Mouse (Mus musculus) neural tube, embryonic 15.5 days (tissue): ENCODE results near the gene Ccdc12. TPM values are rescaled to one million over a fixed set of nuclear protein-coding genes. Genes with fewer than 3 reads are reported as not detected.
"Not testable (repeated sequence)": the region's sequence is repeated elsewhere in the genome, so short reads cannot be mapped to it uniquely, and the experiment has no call there.

Source experiments
- ATAC-seq: fragments of 200-750 bp; cut with Nextera tagmentation; 2 replicates; pipeline ENCODE4 v1.8.0; 2017; ENCODE audit warnings: mild to moderate bottlenecking, moderate TSS enrichment, moderate library complexity; ENCODE audit not compliant: low FRiP score
- H3K27ac ChIP-seq: fragments of 300-500 bp; sonication (generic); replicated peaks from 2 replicates; pipeline ENCODE4 v1.5.1; 2015; ENCODE audit warnings: mild to moderate bottlenecking, inconsistent platforms
- H3K27me3 ChIP-seq: fragments of 300-500 bp; sonication (generic); replicated peaks from 2 replicates; pipeline ENCODE4 v1.6.1; 2015; ENCODE audit warnings: inconsistent platforms
- H3K36me3 ChIP-seq: fragments of 300-500 bp; sonication (generic); 2 replicates; pipeline ENCODE4 v1.6.1; 2015; ENCODE audit warnings: inconsistent platforms
- H3K4me1 ChIP-seq: fragments of 300-500 bp; sonication (generic); 2 replicates; pipeline ENCODE4 v1.6.1; 2015; ENCODE audit warnings: inconsistent platforms
- H3K4me2 ChIP-seq: fragments of 300-500 bp; sonication (generic); 2 replicates; pipeline ENCODE4 v1.6.1; 2015; ENCODE audit warnings: inconsistent platforms, mild to moderate bottlenecking, moderate library complexity
- H3K4me3 ChIP-seq: fragments of 300-500 bp; sonication (generic); replicated peaks from 2 replicates; pipeline ENCODE4 v1.5.1; 2015; ENCODE audit warnings: mild to moderate bottlenecking, inconsistent platforms
- H3K9ac ChIP-seq: fragments of 300-500 bp; sonication (generic); replicated peaks from 2 replicates; pipeline ENCODE4 v1.6.1; 2015; ENCODE audit warnings: mild to moderate bottlenecking, inconsistent platforms
- H3K9me3 ChIP-seq: fragments of 300-500 bp; sonication (generic); replicated peaks from 2 replicates; pipeline ENCODE4 v1.6.1; 2016; ENCODE audit warnings: inconsistent platforms
- WGBS: fragments of 180-500 bp; shearing (Covaris S2); methylation state at CpG from one replicate; pipeline ENCODE4 v1.1.7; 2015; ENCODE audit warnings: mixed read lengths; 5-methylcytosine and 5-hydroxymethylcytosine counted together
- polyA plus RNA-seq: library from polyadenylated mRNA; unstranded; fragments of >200 nt; fragmentation: Nextera tagmentation; extraction: Ambion mirVana; gene quantifications from 2 replicates; pipeline ENCODE4 v1.2.1, GENCODE M21; 2015

Ccdc12 gene
- polyA plus RNA-seq, 1 experiment from 2014 or later: 96.3 TPM

GRCm38 (mm10) chr9:110682255-110682654, 26.0 kb downstream of the Ccdc12 start:
- H3K4me2 ChIP-seq: no peak overlapping the region
- H3K27me3 ChIP-seq: no peaks in the 10 kb centered on the region
- H3K36me3 ChIP-seq: no peaks in the 10 kb centered on the region
- H3K4me1 ChIP-seq: peaks cover 38% of the 10 kb centered on the region
- no peaks in the 10 kb centered on the region for H3K9me3 ChIP-seq
- ATAC-seq: no peak
- WGBS: 17% methylated on average over 5 of the region's 5 CpGs
- H3K27ac ChIP-seq: peak overlapping the region; percentile 63
- no peak overlapping the region for H3K4me3 ChIP-seq
- no peak overlapping the region for H3K9ac ChIP-seq

- H3K9me3 ChIP-seq, H3K9ac ChIP-seq, H3K4me3 ChIP-seq, H3K27ac ChIP-seq, H3K27me3 ChIP-seq, ATAC-seq, H3K4me2 ChIP-seq, H3K36me3 ChIP-seq: not testable (repeated sequence)
- WGBS: 58% methylated on average over 3 of the region's 3 CpGs
- peaks cover 35% of the 10 kb centered on the region for H3K4me1 ChIP-seq
Measured at GRCm38 (mm10) chr9:110682697-110683096, 26.4 kb downstream of the Ccdc12 start.

DNA sequence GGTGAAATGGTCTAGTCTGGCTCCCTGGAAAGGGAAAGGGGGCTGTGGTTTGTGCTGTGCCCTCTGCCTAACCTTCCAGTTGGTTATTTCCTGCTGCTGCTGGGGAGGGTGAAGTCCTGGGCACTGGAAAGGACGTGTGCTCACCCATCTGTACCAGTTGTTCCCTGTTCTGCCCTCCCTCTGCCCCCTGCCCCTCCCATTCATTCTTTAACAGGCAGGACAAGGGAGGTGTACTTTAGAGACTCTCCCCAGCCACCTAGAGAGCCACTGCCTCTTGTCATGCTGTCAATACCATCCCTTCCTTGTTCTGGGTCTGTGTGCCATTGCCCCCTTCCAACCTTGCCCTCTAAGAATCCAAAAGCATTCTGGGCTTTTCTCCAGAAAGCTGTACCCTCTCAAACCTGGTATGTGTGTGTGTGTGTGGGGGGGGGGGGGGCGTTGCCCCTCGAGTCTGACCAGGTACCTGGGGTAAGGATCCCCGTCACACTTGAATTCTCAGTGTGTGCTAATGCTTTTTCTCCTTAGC, 27.3 kb downstream of the Ccdc12 start:
- Histone ChIP-seq H3K4me2 (no peak overlapping the region), H3K9me3 (no peaks in the 10 kb centered on the region), H3K4me1 (peaks cover 35% of the 10 kb centered on the region), H3K27ac (peak overlapping the region; percentile 6; the same call in 1 of the 2 replicates), H3K9ac (no peak overlapping the region), H3K4me3 (no peak overlapping the region), H3K36me3 (no peaks in the 10 kb centered on the region), H3K27me3 (no peaks in the 10 kb centered on the region)
- ATAC-seq: no peak
- 64% methylated on average over 4 of the region's 4 CpGs for WGBS

GRCm38 (mm10) chr9:110684100-110684831, 28.0 kb downstream of the Ccdc12 start:
- H3K27ac ChIP-seq: peak overlapping the region; percentile 75
- H3K4me1 ChIP-seq: peaks cover 35% of the 10 kb centered on the region
- no peaks in the 10 kb centered on the region for H3K36me3 ChIP-seq
- H3K4me2 ChIP-seq: no peak overlapping the region
- no peaks in the 10 kb centered on the region for H3K27me3 ChIP-seq
- no peak overlapping the region for H3K4me3 ChIP-seq
- ATAC-seq: no peak
- H3K9ac ChIP-seq: no peak overlapping the region
- 56% methylated on average over 6 of the region's 6 CpGs for WGBS
- no peaks in the 10 kb centered on the region for H3K9me3 ChIP-seq

- no peaks in the 10 kb centered on the region for H3K36me3 ChIP-seq
- no peaks in the 10 kb centered on the region for H3K9me3 ChIP-seq
- H3K4me3 ChIP-seq: no peak overlapping the region
- no peaks in the 10 kb centered on the region for H3K27me3 ChIP-seq
- ATAC-seq: no peak
- WGBS: 70% methylated on average over 8 of the region's 8 CpGs
- no peak overlapping the region for H3K9ac ChIP-seq
- no peak overlapping the region for H3K27ac ChIP-seq
- peaks cover 35% of the 10 kb centered on the region for H3K4me1 ChIP-seq
- no peak overlapping the region for H3K4me2 ChIP-seq
Measured at GRCm38 (mm10) chr9:110685187-110685586, 28.9 kb downstream of the Ccdc12 start.

GRCm38 (mm10) chr9:110685591-110685990, 29.3 kb downstream of the Ccdc12 start:
- Histone ChIP-seq H3K36me3 (no peaks in the 10 kb centered on the region), H3K27ac (no peak overlapping the region), H3K9me3 (no peaks in the 10 kb centered on the region), H3K9ac (no peak overlapping the region), H3K4me3 (no peak overlapping the region), H3K4me2 (no peak overlapping the region), H3K27me3 (no peaks in the 10 kb centered on the region), H3K4me1 (peaks cover 35% of the 10 kb centered on the region)
- no peak for ATAC-seq
- 75% methylated on average over 5 of the region's 5 CpGs for WGBS

DNA sequence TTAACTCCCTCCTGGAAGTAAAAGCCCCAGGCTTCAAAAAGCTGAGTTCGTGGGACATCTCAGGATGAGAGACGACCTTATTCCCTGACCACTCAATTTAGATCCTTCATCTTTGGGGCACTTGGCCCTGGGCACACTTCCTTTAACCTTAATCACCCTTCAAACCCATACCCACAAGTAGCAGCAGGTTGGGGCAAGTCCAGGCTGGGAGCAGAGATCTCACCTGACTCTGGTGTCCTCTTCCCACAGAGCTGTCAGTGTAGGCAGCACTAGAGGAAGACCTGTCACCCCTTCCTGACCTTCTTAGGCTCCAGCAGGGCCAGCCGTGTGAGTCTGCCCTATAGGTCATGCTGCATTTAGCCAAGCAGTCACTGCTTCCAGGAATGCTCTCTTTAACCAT, 30.2 kb downstream of the Ccdc12 start:
- 67% methylated on average over 3 of the region's 3 CpGs for WGBS
- H3K4me2 ChIP-seq: no peak overlapping the region
- H3K27me3 ChIP-seq: no peaks in the 10 kb centered on the region
- H3K36me3 ChIP-seq: no peaks in the 10 kb centered on the region
- H3K9ac ChIP-seq: no peak overlapping the region
- peaks cover 35% of the 10 kb centered on the region for H3K4me1 ChIP-seq
- ATAC-seq: no peak
- H3K4me3 ChIP-seq: no peak overlapping the region
- no peak overlapping the region for H3K27ac ChIP-seq
- H3K9me3 ChIP-seq: no peaks in the 10 kb centered on the region

GRCm38 (mm10) chr9:110687061-110687460, 30.8 kb downstream of the Ccdc12 start:
- ATAC-seq: no peak
- no peak overlapping the region for H3K4me2 ChIP-seq
- WGBS: 70% methylated on average over 5 of the region's 5 CpGs
- no peak overlapping the region for H3K4me3 ChIP-seq
- H3K36me3 ChIP-seq: no peaks in the 10 kb centered on the region
- H3K4me1 ChIP-seq: peaks cover 31% of the 10 kb centered on the region
- H3K9me3 ChIP-seq: no peaks in the 10 kb centered on the region
- H3K27me3 ChIP-seq: no peaks in the 10 kb centered on the region
- no peak overlapping the region for H3K9ac ChIP-seq
- no peak overlapping the region for H3K27ac ChIP-seq

DNA sequence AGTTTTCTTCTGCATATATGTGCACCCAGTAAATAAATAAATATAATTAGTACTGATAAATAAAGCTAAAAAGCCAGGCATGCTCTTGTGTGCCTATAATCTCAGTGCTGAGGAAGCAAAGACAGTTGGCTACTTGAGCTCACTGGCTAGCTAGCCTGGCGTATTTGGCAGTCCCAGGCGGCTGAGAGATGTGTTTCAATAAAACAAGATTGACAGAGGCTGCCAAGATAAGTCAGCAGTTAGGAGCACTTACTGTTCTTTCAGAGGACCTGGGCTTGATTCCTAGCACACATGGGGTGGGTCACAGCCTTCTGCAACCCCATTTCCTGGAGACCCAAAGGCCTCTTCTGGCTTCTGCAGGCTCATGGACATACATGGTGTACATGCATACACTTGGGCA, 31.5 kb downstream of the Ccdc12 start:
- H3K4me1 ChIP-seq: peaks cover 27% of the 10 kb centered on the region
- H3K36me3 ChIP-seq: peaks cover under 1% of the 10 kb centered on the region; the same call in 1 of the 2 replicates
- no peaks in the 10 kb centered on the region for H3K9me3 ChIP-seq
- WGBS: 87% methylated on average over 2 of the region's 2 CpGs
- H3K9ac ChIP-seq: no peak overlapping the region
- H3K4me2 ChIP-seq: no peak overlapping the region
- H3K27me3 ChIP-seq: no peaks in the 10 kb centered on the region
- ATAC-seq: no peak
- no peak overlapping the region for H3K4me3 ChIP-seq
- H3K27ac ChIP-seq: no peak overlapping the region

- Histone ChIP-seq H3K4me2 (no peak overlapping the region), H3K27me3 (no peaks in the 10 kb centered on the region), H3K27ac (no peak overlapping the region), H3K4me3 (no peak overlapping the region), H3K9me3 (no peaks in the 10 kb centered on the region), H3K36me3 (peaks cover 4% of the 10 kb centered on the region; the same call in 1 of the 2 replicates), H3K4me1 (peaks cover 13% of the 10 kb centered on the region), H3K9ac (no peak overlapping the region)
- no peak for ATAC-seq
- WGBS: 85% methylated on average over 8 of the region's 8 CpGs
Measured at GRCm38 (mm10) chr9:110689261-110689779, 33.0 kb downstream of the Ccdc12 start.

GRCm38 (mm10) chr9:110695165-110695755, 39.0 kb downstream of the Ccdc12 start:
- Histone ChIP-seq H3K9ac (no peak overlapping the region), H3K27ac (no peak overlapping the region), H3K9me3 (no peaks in the 10 kb centered on the region), H3K4me2 (no peak overlapping the region), H3K4me1 (no peaks in the 10 kb centered on the region), H3K36me3 (peaks cover 8% of the 10 kb centered on the region; the same call in 1 of the 2 replicates), H3K4me3 (no peak overlapping the region), H3K27me3 (no peaks in the 10 kb centered on the region)
- 93% methylated on average over 4 of the region's 4 CpGs for WGBS
- ATAC-seq: no peak

DNA sequence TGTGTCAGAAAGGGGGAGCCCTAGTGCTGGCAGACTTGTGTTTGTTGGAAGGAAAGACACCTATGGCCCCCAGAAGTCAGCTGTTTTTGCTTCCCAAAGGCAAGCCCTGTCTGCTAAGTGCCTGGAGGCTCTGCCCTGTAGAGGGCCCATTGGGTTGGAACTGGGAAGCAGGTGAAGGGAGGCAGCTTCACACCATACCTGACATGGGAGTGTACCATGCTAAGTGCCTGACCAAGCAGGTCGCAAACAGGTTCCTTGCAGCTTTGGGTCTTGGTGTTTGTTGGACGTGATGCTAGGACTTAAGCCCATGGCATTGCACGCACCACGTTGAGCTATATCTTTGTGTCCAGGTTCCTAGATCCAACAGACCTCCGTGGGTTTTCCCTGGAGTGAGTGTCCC, 40.1 kb downstream of the Ccdc12 start:
- ATAC-seq: no peak

More for the DNA sequence above, 40.1 kb downstream of the Ccdc12 start:
- Histone ChIP-seq H3K9ac (no peak overlapping the region), H3K27ac (no peak overlapping the region), H3K27me3 (no peaks in the 10 kb centered on the region), H3K4me1 (no peaks in the 10 kb centered on the region), H3K36me3 (peaks cover 13% of the 10 kb centered on the region; the same call in 1 of the 2 replicates), H3K9me3 (no peaks in the 10 kb centered on the region), H3K4me3 (no peak overlapping the region), H3K4me2 (no peak overlapping the region)
- WGBS: 94% methylated on average over 5 of the region's 5 CpGs
